Mouse (Mus musculus) heart, postnatal 10 days (tissue): ENCODE results near the gene Hibadh. TPM values are rescaled to one million over a fixed set of nuclear protein-coding genes. Genes with fewer than 3 reads are reported as not detected.

ENCODE experiments used
- DNase-seq, 2 experiments: peaks; one replicate each; pipeline ENCODE4 v3.0.0; 2021
- intact Hi-C: fragments of 180-260 bp; cut with DNase I; formaldehyde crosslinking; loops from one replicate; pipeline ENCODE4 v1.15.1; 2025
- total RNA-seq, 2 experiments: library from RNA; stranded (reverse); gene quantifications; 2 replicates each; pipeline ENCODE4 v1.2.3; 2021

The Hibadh gene
- total RNA-seq, 2 experiments from 2014 or later, result 153 to 156 TPM

DNA sequence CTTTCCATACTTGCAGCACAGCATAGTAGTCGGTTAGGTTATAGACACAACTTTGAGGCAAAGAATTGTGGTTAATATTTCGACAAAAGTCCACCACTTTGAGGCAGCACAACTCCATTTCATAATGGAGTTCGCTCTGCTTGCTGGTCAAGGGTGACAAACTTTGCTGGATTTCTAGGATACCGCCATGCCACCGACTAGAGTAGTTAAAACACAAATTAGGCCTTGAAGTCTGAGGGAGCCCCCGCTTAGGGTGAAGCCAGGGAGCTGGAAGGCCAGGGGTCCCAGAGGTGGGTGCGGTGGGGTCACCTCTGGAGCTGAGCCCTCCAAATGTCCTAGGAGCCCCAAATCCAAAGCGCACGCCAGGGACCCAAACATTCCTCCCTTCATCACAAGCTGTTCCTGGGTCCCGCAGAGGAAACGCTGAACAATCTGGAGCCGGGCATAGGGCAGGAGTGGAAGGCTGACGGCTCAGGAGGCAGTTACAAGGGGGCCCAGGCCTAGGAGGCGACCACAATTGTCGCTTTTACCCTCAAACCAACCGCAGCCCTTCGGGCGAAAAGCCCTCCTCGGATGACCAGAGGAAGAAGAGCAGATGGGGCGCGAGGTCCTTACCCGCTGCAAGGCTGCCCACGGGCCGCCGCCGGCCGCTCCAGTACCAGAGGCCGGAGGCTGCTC is 504 bp downstream of the Hibadh start:
- DNase-seq, result no peak
- intact Hi-C loops, result loop anchor here (5.0 kb wide), 2 partner anchors 73 to 88 kb away; partner anchors contain the start of gene Tax1bp1

GRCm38 (mm10) chr6:52638471-52639185 is 1.6 kb downstream of the Hibadh start:
- no peak for DNase-seq
- intact Hi-C loops, result no loop called here

DNA sequence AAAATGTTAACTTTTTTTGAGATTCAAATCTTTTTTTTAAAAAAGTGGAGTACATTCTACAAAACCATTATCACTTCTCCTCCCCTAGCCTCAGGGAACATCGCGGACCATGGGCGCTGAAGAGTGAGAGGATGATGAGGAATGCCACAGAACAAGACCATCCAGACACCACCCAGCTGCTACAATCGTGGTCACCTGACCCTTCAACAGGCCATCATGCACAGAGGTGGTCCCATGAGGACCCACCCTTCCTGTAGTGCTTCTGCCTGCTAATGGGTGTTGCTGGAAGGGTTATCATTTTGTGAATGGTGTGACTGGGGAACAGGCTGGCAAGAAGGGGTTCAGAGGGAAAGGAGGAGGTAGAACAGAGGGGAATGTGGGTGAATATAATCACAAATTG is 2.9 kb downstream of the Hibadh start:
- intact Hi-C loops, result no loop called here
- no peak for DNase-seq

GRCm38 (mm10) chr6:52635395-52635794 is 4.8 kb downstream of the Hibadh start:
- intact Hi-C loops, result no loop called here
- no peak for DNase-seq

GRCm38 (mm10) chr6:52630625-52631024 is 9.6 kb downstream of the Hibadh start:
- intact Hi-C loops, result no loop called here
- no peak for DNase-seq

DNA sequence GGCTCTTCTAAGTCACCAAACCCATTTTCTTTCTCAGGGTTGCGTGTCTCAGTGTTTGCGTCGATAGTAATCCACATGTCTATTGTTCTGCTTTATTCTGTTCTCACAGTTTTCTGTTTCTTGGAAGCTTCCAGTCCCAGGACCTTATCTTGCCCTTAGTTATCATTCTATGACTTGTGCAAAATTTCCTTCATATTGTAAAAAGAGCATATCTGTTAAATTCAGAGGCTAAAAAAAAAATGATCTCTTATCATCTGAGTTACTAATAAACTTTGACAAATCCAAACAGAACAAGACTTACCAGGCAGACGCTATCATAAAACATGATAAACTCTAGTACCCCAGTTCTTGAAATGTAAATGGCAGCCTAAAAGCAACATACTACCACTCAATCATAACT is 11.0 kb downstream of the Hibadh start:
- DNase-seq, result no peak
- intact Hi-C loops, result no loop called here

DNA sequence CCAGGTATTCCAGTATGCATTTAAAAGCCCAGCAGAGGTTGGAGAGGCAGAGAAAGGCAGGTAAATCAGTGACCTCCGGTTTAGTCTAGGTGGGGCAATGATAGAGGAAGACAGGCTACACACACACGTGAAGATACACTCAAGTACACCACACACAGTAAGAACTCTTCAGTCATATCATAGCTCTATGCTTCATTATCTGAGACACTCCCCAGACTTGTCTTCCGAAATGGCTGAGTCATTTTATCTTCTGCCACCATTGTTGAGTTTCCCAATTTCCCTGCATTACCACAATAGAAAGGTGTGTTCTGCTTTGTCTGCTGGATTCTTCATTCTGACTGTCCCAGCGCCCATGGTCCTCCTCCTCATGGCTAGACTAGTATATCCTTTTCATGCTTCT is 13.5 kb downstream of the Hibadh start:
- intact Hi-C loops, result no loop called here
- no peak for DNase-seq

DNA sequence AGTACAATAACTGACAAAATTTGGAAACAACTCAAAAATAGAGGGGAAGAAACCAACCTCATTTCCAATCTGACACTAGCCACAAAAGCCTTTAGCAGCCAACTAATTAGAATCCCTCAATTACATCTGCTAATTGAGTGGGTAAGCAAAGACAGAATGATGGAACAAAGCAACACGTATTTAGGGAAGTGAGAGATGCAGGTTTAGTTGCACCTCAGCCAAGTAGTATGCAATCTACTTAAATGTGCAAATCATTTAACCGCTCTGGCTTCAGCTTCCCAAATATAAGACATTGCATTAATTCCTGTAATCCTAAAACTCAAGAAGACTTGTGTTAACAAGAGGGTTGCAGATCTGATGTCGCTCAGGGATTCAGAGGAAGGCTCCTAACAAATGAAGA is 16.4 kb downstream of the Hibadh start:
- intact Hi-C loops, result no loop called here
- no peak for DNase-seq

DNA sequence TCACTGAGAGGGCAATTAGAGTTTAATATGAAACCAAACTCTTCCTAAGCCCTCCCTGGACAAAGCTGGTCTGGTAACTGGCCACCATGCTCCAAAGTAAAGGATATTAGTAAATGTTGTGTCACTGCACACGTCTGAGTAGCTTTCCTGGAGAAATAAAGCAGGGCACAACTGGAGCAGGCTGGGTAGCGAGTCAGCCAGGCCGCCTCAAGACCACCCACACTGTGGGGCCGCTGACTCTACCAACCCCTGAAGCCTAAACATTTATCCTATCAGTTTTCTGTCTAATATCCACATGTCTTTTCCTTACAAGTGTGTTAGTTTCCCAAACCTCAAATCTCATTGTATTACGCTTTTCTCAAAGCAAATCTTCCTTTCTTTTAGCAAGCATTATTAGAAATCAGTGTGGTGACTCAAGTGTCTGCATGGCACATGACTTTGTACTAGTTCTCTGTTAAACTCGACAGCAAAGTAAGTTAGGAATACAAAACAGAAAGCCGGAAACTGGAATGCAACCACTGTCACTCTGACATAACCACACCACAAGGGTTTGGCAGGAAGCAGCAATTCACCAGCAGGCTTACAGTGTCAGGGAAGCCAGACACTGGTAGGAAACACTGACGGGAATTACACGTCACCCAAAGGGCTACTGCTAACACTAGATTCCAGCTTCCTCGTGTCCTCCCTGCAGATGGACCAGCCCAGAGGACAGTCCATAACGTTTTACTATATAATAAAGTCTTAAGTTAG is 18.3 kb downstream of the Hibadh start:
- intact Hi-C loops, result no loop called here
- DNase-seq, result peak; percentile 33 to 43

- intact Hi-C loops, result no loop called here
- DNase-seq, result no peak
Observed at GRCm38 (mm10) chr6:52620090-52620489, 20.1 kb downstream of the Hibadh start.

DNA sequence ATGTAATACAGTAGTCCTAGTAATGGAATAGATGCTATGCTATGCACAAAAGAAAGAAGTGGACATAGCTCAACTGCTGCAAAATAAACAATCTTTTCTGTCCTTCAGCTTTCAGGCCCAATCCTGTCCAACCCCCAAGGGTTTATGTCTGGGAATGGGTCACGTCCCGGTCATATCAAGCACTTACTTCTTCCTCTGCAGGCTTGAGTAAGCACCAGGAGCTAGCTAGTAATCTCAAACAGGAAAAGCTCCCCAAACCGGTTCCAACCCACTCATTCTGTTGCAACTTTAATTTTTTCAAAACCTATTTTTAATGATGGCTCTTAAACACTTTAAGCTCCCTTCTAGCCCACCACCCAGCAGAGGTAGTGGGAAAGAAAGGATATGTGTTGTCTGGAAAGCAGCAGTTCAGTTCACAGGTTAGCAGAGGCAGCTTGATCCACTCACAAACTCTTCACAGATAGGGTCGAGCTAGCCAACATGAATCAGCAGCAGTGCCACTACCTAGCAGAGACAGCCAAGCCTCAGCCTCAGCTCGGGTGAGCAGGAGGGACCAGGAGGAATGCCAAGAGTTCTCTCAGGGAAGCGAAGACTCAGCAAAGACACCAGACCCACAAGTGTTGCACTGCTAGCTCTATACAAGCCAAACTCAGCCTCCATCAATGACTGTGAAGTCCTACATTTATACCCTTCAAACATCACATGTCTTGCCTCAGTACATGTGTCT is 30.4 kb downstream of the Hibadh start:
- intact Hi-C loops, result no loop called here
- peak in 1 of 2 experiments; percentile 11 for DNase-seq

GRCm38 (mm10) chr6:52608121-52608520 is 32.1 kb downstream of the Hibadh start:
- no peak for DNase-seq
- intact Hi-C loops, result no loop called here

DNA sequence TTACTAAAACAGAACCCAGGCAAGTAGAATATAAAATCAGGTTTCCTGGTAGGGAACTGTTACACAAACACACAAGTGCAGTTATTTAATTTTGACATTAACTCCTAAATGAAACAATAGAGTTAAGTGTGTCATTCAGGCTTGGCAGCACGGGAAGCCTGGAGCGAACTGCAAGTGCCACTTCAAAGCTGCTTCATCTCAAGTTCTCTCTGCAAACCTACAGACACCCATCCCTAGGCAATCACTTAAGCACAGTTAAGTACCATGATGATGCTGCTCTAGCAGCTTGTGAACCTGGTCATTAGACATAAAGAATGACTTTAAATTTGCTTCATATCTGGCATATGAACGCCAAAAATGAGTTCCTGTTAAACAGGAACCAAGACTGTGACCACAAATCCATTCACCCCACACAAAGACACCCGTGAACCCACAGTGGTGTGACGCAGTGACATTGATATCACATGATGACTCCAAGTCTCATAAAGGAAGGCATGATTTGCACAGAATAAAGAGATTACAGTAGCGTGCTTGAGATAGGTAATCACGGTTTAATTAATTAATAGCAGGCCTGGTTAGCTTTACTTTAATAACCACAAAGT is 33.3 kb downstream of the Hibadh start:
- no peak for DNase-seq
- intact Hi-C loops, result no loop called here

GRCm38 (mm10) chr6:52601706-52602642 is 38.2 kb downstream of the Hibadh start:
- intact Hi-C loops, result no loop called here
- DNase-seq, result no peak

DNA sequence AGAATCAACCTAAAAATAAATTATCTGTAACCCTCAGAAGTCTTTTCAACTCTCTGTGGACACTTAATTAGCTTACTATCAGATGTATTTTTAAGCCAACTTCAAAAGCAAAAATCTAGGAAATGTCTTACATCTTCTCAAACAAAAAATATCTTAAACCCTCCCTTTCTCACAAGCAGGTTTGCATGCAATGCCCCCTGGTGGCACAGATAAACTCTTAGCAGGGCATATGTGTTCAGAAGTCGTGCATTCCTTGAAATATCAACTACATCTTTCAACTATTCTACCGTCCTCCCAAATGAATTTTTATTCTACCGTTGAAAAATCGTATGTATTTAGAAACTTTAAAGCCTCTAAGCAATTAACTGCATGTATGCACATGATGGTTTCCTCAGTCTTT is 39.1 kb downstream of the Hibadh start:
- DNase-seq, result peak; percentile 27 to 55
- intact Hi-C loops, result no loop called here

DNA sequence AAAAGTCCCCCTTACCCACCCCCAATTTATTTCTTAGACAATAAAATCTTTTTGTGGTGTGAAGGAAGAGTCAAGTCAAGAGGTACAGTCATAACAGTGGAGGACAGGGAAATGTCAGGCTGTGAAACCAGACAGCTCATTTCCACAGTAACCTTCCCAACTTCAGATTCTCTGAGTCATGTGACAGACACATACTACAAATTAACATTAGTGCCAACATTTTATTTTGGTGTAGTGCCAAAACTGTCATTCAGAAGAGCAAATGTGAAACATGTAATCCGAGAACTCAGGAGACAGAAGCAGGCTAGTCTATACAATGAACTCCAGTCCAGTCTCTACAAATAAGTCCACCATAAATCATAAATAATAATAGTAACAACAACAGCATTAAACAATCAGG is 45.4 kb downstream of the Hibadh start:
- intact Hi-C loops, result no loop called here

GRCm38 (mm10) chr6:52586564-52586963 is 53.6 kb downstream of the Hibadh start:
- DNase-seq, result no peak
- intact Hi-C loops, result loop anchor here (5.0 kb wide), 1 partner anchor 136 kb away; no protein-coding TSS in a partner anchor

More for the DNA sequence above, 45.4 kb downstream of the Hibadh start:
- no peak for DNase-seq

- intact Hi-C loops, result no loop called here
- DNase-seq, result peak; percentile 40 to 54
Observed at GRCm38 (mm10) chr6:52584383-52584782, 55.8 kb downstream of the Hibadh start.

- DNase-seq, result no peak
- intact Hi-C loops, result no loop called here
Observed at GRCm38 (mm10) chr6:52581081-52581480, 59.1 kb downstream of the Hibadh start.
